Mouse (Mus musculus): ENCODE data around the gene Col7a1.

The Col7a1 gene

DNA sequence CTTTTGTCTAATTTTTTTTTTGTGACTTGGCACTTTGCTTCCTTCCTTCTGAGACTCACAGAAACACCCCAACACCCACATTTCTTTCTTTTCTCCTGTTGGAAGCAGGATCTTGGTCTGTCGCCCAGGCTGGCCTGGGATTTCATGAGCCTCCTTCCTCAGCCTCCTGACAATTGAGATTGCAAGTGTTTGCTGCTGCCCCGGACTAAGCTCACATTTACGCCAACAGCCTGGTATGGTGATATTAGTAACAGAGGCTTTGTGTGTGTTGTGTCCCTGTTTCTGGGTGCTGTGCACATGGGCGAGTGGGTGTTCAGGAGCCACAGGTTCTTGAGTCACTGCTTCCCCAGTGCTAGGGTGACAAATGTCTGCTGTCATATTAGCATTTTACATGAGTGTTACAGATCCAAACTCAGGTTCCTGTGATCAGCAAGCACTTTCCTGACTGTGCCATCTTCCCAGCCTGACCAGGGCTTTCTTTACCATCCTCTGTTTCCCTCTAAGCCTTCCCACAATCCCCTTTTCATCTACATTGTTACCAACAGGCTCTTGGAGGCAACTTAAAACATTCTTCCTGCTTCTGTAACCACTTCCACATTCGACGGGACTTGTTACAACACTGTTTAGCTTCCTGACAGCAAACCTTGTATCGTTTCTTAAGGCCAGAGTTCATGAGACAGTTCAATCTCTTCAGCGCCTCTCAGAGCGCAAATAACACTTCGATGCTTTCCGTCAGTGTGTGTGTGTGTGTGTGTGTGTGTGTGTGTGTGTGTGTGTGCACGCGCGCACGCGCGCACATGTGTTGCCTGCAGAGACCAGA, 69.7 kb downstream of the Col7a1 start:
- DNase-seq, result no peak

DNA sequence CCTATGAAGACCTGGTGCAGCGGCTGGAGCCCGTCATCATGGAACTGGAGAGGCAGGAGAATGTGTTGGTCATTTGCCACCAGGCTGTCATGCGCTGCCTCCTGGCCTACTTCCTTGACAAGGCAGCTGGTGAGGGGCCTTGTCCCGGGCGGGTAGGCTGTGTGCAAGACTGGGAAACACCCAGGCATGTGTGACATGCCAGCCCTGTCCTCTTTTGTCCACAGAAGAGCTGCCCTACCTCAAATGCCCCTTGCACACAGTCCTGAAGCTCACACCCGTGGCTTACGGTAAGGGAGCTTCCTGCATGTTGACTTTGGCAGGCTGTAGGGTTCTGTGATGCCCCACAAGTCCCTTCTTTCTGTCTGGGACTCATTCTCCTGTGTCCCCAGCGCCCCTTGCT, 74.1 kb downstream of the Col7a1 start:
- peak in 1 of 2 experiments; percentile 36 for DNase-seq

DNA sequence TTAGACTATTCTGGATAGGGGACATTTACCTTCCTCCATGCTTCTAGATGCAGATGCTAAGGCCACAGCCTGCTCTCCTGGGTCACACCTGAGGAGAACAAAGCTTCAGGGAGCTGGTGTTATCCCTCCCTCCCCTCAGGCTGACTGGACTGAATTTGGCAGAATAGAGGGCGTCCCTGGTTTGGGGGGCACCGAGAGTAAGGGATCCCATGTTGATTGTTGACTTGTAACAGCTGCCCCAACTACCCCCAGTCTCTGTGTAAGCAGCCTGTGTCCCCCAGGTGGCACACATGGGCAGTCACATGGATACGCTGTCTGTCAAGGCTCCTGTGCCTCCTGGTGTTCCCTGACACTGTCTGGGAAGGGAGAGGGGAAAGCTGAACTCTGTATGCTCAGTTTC, 75.0 kb downstream of the Col7a1 start:
- no peak for DNase-seq

DNA sequence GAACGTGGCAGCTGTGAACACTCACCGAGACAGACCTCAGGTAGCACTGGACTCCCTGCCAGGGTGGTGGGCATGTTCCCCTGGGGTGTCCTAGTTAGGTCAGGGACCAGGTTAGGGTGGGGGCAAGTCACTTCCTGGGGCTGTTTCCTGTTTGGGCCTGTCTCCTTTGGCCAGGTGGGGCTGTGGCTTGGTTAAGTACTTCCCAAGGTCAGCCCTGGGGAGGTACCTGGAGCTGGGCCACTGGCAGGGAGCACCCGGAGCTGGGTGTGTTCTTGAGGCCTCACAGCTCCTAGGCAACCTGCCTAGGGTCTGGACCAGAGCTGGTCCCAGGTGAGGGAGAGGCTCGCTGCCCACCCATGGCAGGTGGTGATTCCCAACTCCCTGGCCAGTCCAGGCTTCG, 75.5 kb downstream of the Col7a1 start:
- peak in 1 of 2 experiments; percentile 53 for DNase-seq

DNA sequence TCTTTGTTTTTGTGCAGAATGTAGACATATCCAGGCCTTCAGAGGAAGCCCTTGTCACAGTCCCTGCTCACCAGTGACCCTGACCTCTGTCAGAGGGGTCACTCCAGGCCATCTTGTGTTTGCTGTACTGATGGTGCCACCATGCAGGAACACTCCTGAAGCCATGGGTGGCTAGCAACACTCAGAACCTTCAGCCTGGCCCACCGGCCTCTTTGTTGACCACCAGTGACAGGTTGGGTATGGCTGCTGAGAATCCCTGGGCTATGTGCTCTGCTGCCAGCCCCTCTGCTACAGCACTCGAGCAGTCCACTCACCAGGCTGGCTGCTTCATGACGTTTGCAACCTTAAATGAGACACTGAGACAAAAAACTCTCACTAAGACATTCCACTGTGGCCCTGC, 76.9 kb downstream of the Col7a1 start:
- no peak for DNase-seq

DNA sequence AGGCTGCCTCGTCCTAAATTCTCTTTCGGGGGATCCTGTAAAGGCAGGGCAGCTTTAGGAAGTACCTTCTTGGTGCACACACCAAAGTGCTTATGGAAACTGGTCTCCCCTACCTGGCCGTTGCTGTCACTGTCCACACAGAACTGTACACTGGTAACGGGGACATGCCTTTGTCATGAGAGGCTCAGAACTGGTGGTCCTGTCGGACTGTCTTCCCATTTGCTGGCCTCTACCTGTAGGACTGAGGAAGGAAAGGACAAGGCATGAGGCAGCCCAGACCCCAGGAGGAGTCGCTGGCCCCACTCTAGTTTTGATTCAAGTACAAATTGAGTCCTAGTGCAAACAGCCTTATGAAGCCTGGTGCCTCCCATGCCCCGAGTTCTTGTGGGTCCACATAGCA, 77.6 kb downstream of the Col7a1 start:
- DNase-seq, result no peak

DNA sequence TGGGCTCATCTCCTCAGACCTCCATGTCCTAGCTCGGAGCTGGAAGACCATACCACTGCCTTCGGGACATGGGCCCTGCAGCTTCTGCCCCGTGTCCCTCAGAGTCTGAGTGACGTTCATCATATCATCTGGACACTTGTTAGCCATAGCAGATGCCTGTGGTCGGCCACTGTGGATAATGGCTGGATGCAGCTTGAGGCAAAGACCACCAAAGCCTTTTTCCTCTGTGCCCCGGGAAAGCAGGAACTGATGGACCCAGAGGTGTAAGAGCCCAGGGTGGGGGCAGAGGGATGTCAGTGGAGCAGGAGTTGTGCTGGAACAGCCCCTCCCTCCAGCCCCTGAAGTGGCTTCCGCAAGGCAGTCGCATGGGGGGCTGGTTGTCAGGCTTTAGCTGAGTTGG, 78.3 kb downstream of the Col7a1 start:
- no peak for DNase-seq

DNA sequence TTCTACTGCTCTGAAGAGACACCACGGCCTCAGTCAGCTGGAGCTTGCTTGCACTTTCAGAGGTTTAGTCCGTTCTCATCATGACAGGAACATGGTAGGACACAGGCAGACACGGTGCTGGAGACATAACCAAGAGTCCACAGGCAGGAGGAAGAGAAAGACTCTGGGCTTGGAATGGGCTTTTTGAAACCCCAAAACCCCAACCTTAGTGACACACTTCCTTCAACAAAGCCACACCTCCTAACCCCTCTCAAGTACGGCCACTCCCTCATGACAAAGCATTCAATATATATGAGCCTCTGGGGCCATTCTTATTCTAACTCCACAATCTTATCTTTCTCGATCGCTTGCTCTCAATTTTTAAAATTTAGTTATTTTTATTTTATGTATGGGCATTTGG, 79.0 kb downstream of the Col7a1 start:
- no peak for DNase-seq

Data from lung, adult 18-20 months (tissue).